Mouse (Mus musculus): ENCODE measurements at regions not wholly inside any gene's neighbourhood (a gene's known extent, or its start where the extent isn't known, plus 50 kb on each side); places are given as distances from the start of the nearest gene placed in this dataset.

GRCm38 (mm10) chr14:76744674-76745433 is 188.2 kb upstream of the Serp2 start:
- DNase-seq, result peak; percentile 66 to 75

- DNase-seq, result no peak
Observed at GRCm38 (mm10) chr14:76742297-76742696, 185.6 kb upstream of the Serp2 start.

- peak; percentile 91 to 92 for DNase-seq
Observed at GRCm38 (mm10) chr14:76739836-76740597, 183.3 kb upstream of the Serp2 start.

- no peak for DNase-seq
Observed at GRCm38 (mm10) chr14:76735997-76736396, 179.3 kb upstream of the Serp2 start.

DNA sequence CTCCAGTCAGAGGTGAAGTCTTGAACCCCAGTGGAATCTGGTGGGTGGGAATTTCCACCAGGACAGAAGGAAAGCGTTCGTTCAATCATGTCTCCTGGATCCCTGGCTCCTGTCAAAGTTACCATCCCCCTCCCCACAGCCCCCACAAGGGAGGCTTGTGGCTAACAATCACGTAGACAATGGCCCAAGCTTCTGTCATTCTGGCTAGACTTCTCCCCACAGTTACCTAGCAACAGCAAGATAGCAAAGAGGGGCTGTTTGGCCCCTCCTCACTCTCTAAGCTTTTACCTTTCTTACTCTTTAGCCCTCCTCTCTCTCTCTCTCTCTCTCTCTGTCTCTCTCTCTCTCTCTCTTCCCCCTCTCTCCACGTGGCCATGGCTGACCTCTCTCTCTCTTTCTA is 178.4 kb upstream of the Serp2 start:
- no peak for DNase-seq

- no peak for DNase-seq
Observed at GRCm38 (mm10) chr14:76733258-76733823, 176.7 kb upstream of the Serp2 start.

DNA sequence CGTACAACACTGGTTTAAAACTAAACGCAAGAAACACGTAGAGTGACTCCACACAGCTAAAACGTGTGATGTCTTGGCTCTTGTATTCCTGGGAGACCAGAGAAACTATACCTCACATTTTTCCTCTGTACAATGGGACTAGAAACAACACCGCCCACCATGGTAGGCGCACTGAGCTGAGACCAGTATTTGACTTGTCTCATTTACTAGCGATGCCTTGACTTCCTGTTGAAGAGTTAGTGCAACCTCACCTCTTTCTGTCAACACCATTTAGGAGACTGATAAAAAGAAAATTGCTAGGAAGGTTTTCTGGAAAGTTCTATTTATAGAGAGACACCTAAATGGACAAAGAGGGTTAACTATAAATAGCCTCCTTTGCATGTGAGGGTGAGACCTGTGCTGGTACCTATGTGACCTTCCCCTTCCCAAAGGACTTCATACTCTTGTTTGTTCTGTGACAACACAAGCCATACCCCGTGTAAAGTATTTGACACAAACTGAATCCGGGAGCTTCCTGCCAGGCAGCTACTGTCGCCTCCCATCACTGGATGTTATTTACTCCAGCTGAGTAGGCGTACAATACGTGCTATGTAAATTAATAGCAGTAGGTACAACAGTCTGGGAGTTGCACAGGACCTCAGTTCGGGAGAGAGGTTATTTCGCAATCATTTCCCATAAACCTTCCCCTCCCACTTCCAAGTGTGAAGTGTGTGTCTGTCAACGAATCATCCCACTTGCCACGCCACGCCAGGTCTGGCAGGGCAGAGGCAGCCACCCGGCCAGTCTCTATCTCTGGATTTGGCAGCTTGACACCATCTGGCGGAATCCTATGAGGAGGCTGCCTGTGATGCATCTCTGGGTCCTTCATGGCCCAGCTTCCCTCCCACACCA is 174.7 kb upstream of the Serp2 start:
- peak; percentile 69 to 76 for DNase-seq

GRCm38 (mm10) chr14:76725844-76726243 is 169.2 kb upstream of the Serp2 start:
- no peak for DNase-seq

GRCm38 (mm10) chr14:76725231-76725630 is 168.5 kb upstream of the Serp2 start:
- DNase-seq, result peak in 1 of 2 experiments; percentile 30

DNA sequence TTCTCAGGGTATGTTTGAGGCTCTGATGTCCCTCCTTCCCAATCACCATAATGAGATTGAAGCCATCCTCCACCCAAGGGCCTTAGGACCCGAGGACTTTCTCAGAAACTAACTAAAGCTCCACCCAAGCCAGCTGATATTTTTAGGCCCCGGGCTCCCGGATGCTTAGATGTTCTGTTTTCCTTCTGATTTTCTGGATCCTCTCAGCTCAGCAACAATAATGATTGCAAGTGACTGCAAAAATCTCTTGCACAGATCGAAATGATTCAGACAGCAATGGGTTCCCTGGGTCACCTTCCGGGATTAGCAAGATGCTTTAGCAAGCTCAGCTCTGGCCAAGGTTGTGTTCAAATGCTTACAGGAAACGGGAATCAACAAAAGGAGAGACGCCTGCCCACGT is 168.1 kb upstream of the Serp2 start:
- DNase-seq, result no peak

DNA sequence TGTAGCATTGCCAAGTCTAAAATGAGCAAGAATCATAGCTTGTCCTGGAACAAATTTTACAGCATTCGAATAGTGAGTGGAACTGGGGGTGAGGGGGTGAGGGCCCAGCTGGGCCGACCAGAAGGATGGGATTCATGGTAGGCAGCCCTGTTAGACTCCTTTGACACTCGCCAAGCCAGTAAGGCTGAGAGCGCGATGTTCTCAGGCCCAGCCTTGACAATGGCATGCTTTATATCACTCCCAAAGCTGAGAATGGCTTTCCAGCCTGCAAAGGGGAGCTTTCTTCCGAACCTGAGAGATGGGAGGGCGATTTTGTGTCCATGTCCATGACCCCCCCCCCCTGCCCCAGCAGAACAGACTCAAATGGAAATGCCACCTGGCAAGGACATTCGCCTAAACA is 167.7 kb upstream of the Serp2 start:
- DNase-seq, result peak in 1 of 2 experiments; percentile 33

DNA sequence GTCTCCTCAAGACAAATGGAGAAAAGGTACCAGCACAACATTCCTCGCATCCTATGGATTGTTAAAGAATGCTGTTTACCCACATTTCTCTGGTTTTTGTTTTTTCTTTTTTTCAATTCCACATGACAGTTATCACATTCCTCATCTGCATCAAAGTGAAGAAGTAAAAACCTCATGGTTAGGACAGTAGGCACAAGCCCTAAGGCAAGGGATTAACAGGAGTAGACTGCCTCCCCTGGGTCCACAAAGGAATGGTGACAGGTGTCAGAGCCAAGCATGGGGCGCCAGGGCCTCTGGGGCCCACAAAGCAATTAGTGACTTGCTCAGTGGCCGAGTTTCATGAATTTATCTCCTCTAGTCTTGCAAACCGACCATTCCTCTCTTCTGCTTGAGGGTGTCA is 166.9 kb upstream of the Serp2 start:
- no peak for DNase-seq

DNA sequence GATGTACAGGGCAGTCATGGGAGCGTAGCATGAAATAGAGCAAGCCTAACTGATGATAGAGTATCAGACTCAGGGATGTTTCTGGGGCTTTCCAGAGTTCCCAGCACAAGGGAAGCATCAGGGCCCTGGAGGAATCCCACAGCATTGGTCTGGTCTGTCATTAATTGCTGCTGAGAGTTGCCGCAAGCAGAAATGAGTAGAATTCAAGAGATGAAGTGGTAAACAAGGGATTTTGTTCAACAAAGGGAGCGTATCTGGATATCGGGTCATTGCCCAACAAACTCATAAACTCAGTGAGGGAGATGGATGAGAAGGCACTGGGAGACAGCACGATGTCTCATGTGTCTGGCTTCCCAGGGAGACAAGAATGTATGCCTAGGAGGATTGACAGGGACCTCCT is 165.6 kb upstream of the Serp2 start:
- DNase-seq, result no peak

DNA sequence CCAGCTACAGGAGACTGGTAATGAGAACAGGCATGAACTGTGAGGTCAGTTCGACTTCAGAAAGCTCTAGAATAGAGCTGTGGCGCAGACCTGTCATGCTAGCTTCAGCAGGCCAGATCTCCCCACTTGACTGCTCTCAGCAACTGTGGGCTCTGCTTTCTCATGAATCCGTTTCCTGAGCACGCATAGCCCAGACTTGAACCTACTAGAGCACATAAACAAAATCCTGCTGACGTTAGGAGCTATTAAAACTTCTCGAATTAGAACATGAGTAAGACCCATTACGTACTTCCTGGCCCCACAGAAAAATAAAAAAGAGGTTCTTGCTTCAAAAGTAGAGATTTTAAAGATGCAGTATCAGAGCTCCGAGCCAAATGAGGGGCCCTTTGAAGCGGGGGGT is 165.1 kb upstream of the Serp2 start:
- no peak for DNase-seq

DNA sequence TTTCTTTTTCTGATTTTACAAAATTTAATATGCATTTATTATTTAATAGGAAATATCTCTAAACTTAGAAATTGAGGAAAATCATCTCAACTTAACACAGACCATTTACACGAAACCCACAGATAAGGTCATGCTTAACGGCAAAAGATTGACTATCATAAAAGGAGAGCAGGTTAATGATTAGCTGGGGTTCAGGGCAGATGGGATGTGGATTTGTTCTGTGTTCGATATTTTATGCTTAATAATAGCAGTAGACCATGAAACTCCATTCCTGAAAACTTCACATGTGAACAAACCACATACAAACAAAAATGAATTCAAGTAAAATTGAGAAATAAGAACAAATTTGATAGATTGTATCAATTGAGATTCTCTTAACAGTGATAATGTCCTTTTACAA is 160.4 kb upstream of the Serp2 start:
- no peak for DNase-seq

GRCm38 (mm10) chr14:76714727-76715126 is 158.0 kb upstream of the Serp2 start:
- no peak for DNase-seq

DNA sequence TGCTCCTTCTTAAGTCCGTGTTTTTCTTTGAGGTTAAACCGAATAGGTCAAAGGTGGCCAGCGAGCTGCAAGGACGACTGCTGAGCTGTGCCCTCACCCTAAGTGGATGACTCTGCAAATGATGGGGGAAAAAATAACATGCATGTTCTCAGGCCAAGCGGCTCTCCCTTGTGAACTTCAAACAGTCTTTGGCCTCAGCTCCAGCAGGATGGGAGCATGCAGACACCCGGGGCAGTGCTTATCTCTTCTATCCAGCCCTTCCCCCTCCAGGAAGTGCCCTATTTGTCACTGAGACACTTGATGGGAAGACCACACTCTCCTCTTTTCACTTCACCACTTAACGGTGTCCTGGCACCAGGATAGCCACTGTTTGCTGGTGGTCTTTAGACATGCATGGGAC is 157.3 kb upstream of the Serp2 start:
- DNase-seq, result no peak

- DNase-seq, result no peak
Observed at GRCm38 (mm10) chr14:76708728-76709127, 152.0 kb upstream of the Serp2 start.

DNA sequence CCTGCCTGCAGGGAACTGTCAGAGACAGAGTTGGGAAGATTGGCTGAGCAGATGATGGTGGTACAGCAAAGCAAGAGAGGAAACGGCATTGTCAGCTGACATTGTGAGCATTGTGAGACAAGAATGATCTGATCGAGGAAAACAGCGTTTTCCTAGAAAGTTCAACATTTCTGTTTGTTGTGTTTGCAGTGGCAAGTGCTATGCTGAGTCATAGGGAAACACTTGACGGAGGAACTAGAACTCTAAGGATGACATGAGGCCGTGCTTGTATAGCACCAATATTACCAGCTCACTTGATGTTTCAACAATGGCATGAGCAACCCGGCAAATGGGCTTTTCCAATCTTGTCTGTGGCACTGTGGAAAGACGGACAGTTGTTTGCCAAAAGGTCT is 146.7 kb upstream of the Serp2 start:
- DNase-seq, result no peak

GRCm38 (mm10) chr14:76702709-76703372 is 146.2 kb upstream of the Serp2 start:
- DNase-seq, result no peak

- DNase-seq, result no peak
Observed at GRCm38 (mm10) chr14:76701911-76702708, 145.4 kb upstream of the Serp2 start.

GRCm38 (mm10) chr14:76701304-76701703 is 144.6 kb upstream of the Serp2 start:
- no peak for DNase-seq
